Mouse (Mus musculus) cerebellum, adult 18-20 months (tissue): ENCODE results near the gene Ift88.
"Not testable (repeated sequence)": the region's sequence is repeated elsewhere in the genome, so short reads cannot be mapped to it uniquely, and the experiment has no call there.

ENCODE experiments used
- DNase-seq, 2 experiments: peaks; one replicate each; pipeline ENCODE4 v3.0.0; 2021

Gene Ift88

GRCm38 (mm10) chr14:57459883-57460282, 36.0 kb downstream of the Ift88 start:
- no peak for DNase-seq

GRCm38 (mm10) chr14:57460326-57460725, 36.5 kb downstream of the Ift88 start:
- DNase-seq: not testable (repeated sequence)

GRCm38 (mm10) chr14:57462871-57463270, 39.0 kb downstream of the Ift88 start:
- DNase-seq: no peak

GRCm38 (mm10) chr14:57475057-57475456, 51.2 kb downstream of the Ift88 start:
- peak in 1 of 2 experiments; percentile 10 for DNase-seq

- DNase-seq: no peak
Measured at GRCm38 (mm10) chr14:57482262-57482661, 58.4 kb downstream of the Ift88 start.

- DNase-seq: no peak
Measured at GRCm38 (mm10) chr14:57484183-57484582, 60.3 kb downstream of the Ift88 start.

- DNase-seq: no peak
Measured at GRCm38 (mm10) chr14:57489696-57490095, 65.8 kb downstream of the Ift88 start.

GRCm38 (mm10) chr14:57493840-57494239, 70.0 kb downstream of the Ift88 start:
- no peak for DNase-seq

- DNase-seq: peak; percentile 88 to 96
Measured at GRCm38 (mm10) chr14:57503729-57504128, 79.9 kb downstream of the Ift88 start.

- no peak for DNase-seq
Measured at GRCm38 (mm10) chr14:57509554-57509953, 85.7 kb downstream of the Ift88 start.

GRCm38 (mm10) chr14:57515156-57515762, 91.4 kb downstream of the Ift88 start:
- DNase-seq: no peak

GRCm38 (mm10) chr14:57517001-57517400, 93.1 kb downstream of the Ift88 start:
- DNase-seq: no peak

- no peak for DNase-seq
Measured at GRCm38 (mm10) chr14:57523762-57524161, 99.9 kb downstream of the Ift88 start.

- DNase-seq: peak; percentile 61 to 74
Measured at GRCm38 (mm10) chr14:57524671-57525387, 101.0 kb downstream of the Ift88 start, which contains the start of gene Il17d. TSS of gene Il17d (plus strand) at chr14:57524777.

GRCm38 (mm10) chr14:57525388-57526049, 101.7 kb downstream of the Ift88 start:
- DNase-seq: peak; percentile 86 to 88

GRCm38 (mm10) chr14:57526050-57526623, 102.3 kb downstream of the Ift88 start:
- peak; percentile 38 to 49 for DNase-seq

- no peak for DNase-seq
Measured at GRCm38 (mm10) chr14:57527122-57527521, 103.3 kb downstream of the Ift88 start.

GRCm38 (mm10) chr14:57527598-57527997, 103.7 kb downstream of the Ift88 start:
- DNase-seq: no peak

GRCm38 (mm10) chr14:57529086-57529785, 105.4 kb downstream of the Ift88 start:
- DNase-seq: no peak

GRCm38 (mm10) chr14:57529786-57530515, 106.1 kb downstream of the Ift88 start:
- DNase-seq: no peak

GRCm38 (mm10) chr14:57532577-57532976, 108.7 kb downstream of the Ift88 start:
- DNase-seq: no peak

- peak; percentile 58 to 74 for DNase-seq
Measured at GRCm38 (mm10) chr14:57533214-57533613, 109.4 kb downstream of the Ift88 start.
